8 mouse cellular contexts compared by ENCODE assay signal in genomic region chr9:44305466-44306079, GRCm38 (mm10). TPM values are rescaled to one million over a fixed set of nuclear protein-coding genes. Genes with fewer than 3 reads are reported as not detected.
DNase-seq lines count a peak whose midpoint lies in the region; ATAC-seq and TF ChIP-seq lines count a peak whose summit lies in the region.

Gene Hinfp, minus strand, starts transcription at chr9:44305671.

- ATAC-seq in G1E (ENCODE audit: extremely low read depth, insufficient number of reproducible peaks, low FRiP score, poor library complexity, severe bottlenecking), result peak; percentile 99
- ATAC-seq in forebrain, embryonic 16.5 days, result peak; percentile 99
- ATAC-seq in lung, embryonic 14.5 days (ENCODE audit: insufficient read depth), result peak; percentile 99

- H3K27ac ChIP-seq in forebrain, embryonic 16.5 days (ENCODE audit: low read length), result peak within 1 kb of the TSS; percentile 60
- H3K27ac ChIP-seq in layer of hippocampus, adult 2 months, result peak within 1 kb of the TSS; percentile 87
- H3K27ac ChIP-seq in lung, embryonic 14.5 days (ENCODE audit: low read depth), result peak within 1 kb of the TSS; percentile 54
- peak within 1 kb of the TSS; percentile 67 for H3K27ac ChIP-seq in olfactory bulb, adult 2 months (ENCODE audit: insufficient read depth, low read depth, low read length)
- peak within 1 kb of the TSS; percentile 70 for H3K27ac ChIP-seq in thymus, adult 2 months (ENCODE audit: control insufficient read depth, insufficient read depth, low read length)

- peaks cover 34% of the 10 kb centered on the region for H3K4me1 ChIP-seq in G1E (ENCODE audit: insufficient read depth, low read depth, low read length)
- H3K4me1 ChIP-seq in forebrain, embryonic 16.5 days (replicated peaks; ENCODE audit: control insufficient read depth, insufficient read depth, low read length), result peaks cover 13% of the 10 kb centered on the region
- H3K4me1 ChIP-seq in lung, embryonic 14.5 days (ENCODE audit: insufficient read depth), result 0 out of 2 replicates have a peak, but pooled peaks cover under 1% of the 10 kb centered on the region
- H3K4me1 ChIP-seq in olfactory bulb, adult 2 months (ENCODE audit: control insufficient read depth, insufficient read depth, low read length), result peaks cover 10% of the 10 kb centered on the region
- H3K4me1 ChIP-seq in thymus, adult 2 months (replicated peaks; ENCODE audit: control insufficient read depth, insufficient read depth, low read length), result peaks cover 17% of the 10 kb centered on the region

- DNase-seq in G1E (ENCODE audit: low spot score), result peak; percentile 99
- peak; percentile 97 to 99 for DNase-seq in cerebellum, adult 18-20 months
- peak; percentile 96 for DNase-seq in heart, postnatal 36 days
- peak; percentile 97 to 99 for DNase-seq in layer of hippocampus, adult 2 months (ENCODE audit: low spot score in 2 of 2)
- DNase-seq in lung, embryonic 14.5 days, result peak; percentile 100
- DNase-seq in thymus, adult 2 months, result peak; percentile 96

- intact Hi-C loops in heart, postnatal 36 days (cut with DNase I), result loop anchor here (2.0 to 5.0 kb wide), 2 partner anchors 15 to 37 kb away; partner anchors contain the start of genes C2cd2l and Hmbs

- H3K9ac ChIP-seq in forebrain, embryonic 16.5 days (replicated peaks; ENCODE audit: low read depth, low read length), result peak within 1 kb of the TSS; percentile 84
- H3K9ac ChIP-seq in lung, embryonic 14.5 days, result peak within 1 kb of the TSS; percentile 87

- TF ChIP-seq POLR2A in olfactory bulb, adult 2 months (IDR thresholded peaks at IDR 0.05; ENCODE audit: insufficient read depth, low read depth, low read length), result peak; percentile 71
- peak; percentile 75 for TF ChIP-seq POLR2A in thymus, adult 2 months (IDR thresholded peaks at IDR 0.05; ENCODE audit: control insufficient read depth, extremely low read depth, insufficient read depth, low read length, poor library complexity)

- peaks cover 41% of the 10 kb centered on the region for H3K36me3 ChIP-seq in G1E (replicated peaks)
- H3K36me3 ChIP-seq in forebrain, embryonic 16.5 days (ENCODE audit: control insufficient read depth, insufficient read depth), result peaks cover 6% of the 10 kb centered on the region
- H3K36me3 ChIP-seq in lung, embryonic 14.5 days (ENCODE audit: insufficient read depth), result peaks cover 25% of the 10 kb centered on the region
- peaks cover 16% of the 10 kb centered on the region for H3K36me3 ChIP-seq in thymus, adult 2 months (ENCODE audit: control insufficient read depth, insufficient read depth, low read length)

- H3K9me3 ChIP-seq in G1E (replicated peaks), result no peaks in the 10 kb centered on the region
- no peaks in the 10 kb centered on the region for H3K9me3 ChIP-seq in forebrain, embryonic 16.5 days (ENCODE audit: control insufficient read depth, low read length)
- no peaks in the 10 kb centered on the region for H3K9me3 ChIP-seq in lung, embryonic 14.5 days (ENCODE audit: low read depth, low read length)

- WGBS in forebrain, embryonic 16.5 days, result under 1% methylated on average over 54 of the region's 54 CpGs
- WGBS in lung, embryonic 14.5 days, result under 1% methylated on average over 54 of the region's 54 CpGs
- WGBS in olfactory bulb, adult 2 months, result under 1% methylated on average over 54 of the region's 54 CpGs
- WGBS in thymus, adult 2 months, result under 1% methylated on average over 54 of the region's 54 CpGs

- no peaks in the 10 kb centered on the region for H3K27me3 ChIP-seq in G1E (ENCODE audit: insufficient read depth, low read length)
- no peaks in the 10 kb centered on the region for H3K27me3 ChIP-seq in forebrain, embryonic 16.5 days (replicated peaks; ENCODE audit: control insufficient read depth, insufficient read depth, low read length)
- H3K27me3 ChIP-seq in lung, embryonic 14.5 days (ENCODE audit: insufficient read depth, low read length), result no peaks in the 10 kb centered on the region
- no peaks in the 10 kb centered on the region for H3K27me3 ChIP-seq in thymus, adult 2 months (ENCODE audit: control insufficient read depth, insufficient read depth, low read length)

- TF ChIP-seq CTCF in G1E (IDR thresholded peaks at IDR 0.05; ENCODE audit: low read depth, low read length), result no peak
- TF ChIP-seq CTCF in layer of hippocampus, adult 2 months (conservative IDR thresholded peaks at IDR 0.05), result no peak
- no peak for TF ChIP-seq CTCF in lung, embryonic 14.5 days (IDR thresholded peaks at IDR 0.05; ENCODE audit: low read depth)
- TF ChIP-seq CTCF in olfactory bulb, adult 2 months (IDR thresholded peaks at IDR 0.05; ENCODE audit: insufficient read depth, low read depth, low read length), result no peak
- peak; percentile 69; the same call in 1 of the 2 replicates for TF ChIP-seq CTCF in thymus, adult 2 months (IDR thresholded peaks at IDR 0.05; ENCODE audit: borderline replicate concordance, control insufficient read depth, extremely low read depth, insufficient read depth, low read length, poor library complexity)

- peak within 1 kb of the TSS; percentile 93 for H3K4me3 ChIP-seq in G1E (ENCODE audit: low read depth, low read length)
- H3K4me3 ChIP-seq in forebrain, embryonic 16.5 days (replicated peaks; ENCODE audit: low read length), result peak within 1 kb of the TSS; percentile 94
- H3K4me3 ChIP-seq in layer of hippocampus, adult 2 months, result peak within 1 kb of the TSS; percentile 100
- H3K4me3 ChIP-seq in lung, embryonic 14.5 days (ENCODE audit: low read depth, low read length), result peak within 1 kb of the TSS; percentile 97
- H3K4me3 ChIP-seq in olfactory bulb, adult 2 months (ENCODE audit: insufficient read depth, low read depth, low read length), result peak within 1 kb of the TSS; percentile 77
- peak within 1 kb of the TSS; percentile 71 for H3K4me3 ChIP-seq in thymus, adult 2 months (ENCODE audit: control insufficient read depth, insufficient read depth, low read length)

- peak within 1 kb of the TSS; percentile 86 for H3K4me2 ChIP-seq in forebrain, embryonic 16.5 days (ENCODE audit: low read length)
- H3K4me2 ChIP-seq in lung, embryonic 14.5 days, result peak within 1 kb of the TSS; percentile 84

RNA-seq across cellular contexts. Expression of gene Hinfp, which starts in this region (rescaled TPM):
- total RNA-seq in G1E (2014; fragmentation: Nextera tagmentation) (26.3 and 46.1 TPM in 2 replicates), G1E (2017) (22.0 and 23.1 TPM in 2 replicates)
- polyA plus RNA-seq in G1E (2012), result 5.4 and 8.4 TPM in 2 replicates
- 34.1 and 35.6 TPM in 2 replicates for polyA plus RNA-seq in forebrain, embryonic 16.5 days (2015; fragmentation: Nextera tagmentation; extraction: Ambion mirVana)
- 1 to 10 TPM; 7.8 to 8.7 TPM for total RNA-seq in heart, postnatal 36 days (2021)
- 10 to 100 TPM; 26.0 to 36.9 TPM for total RNA-seq in layer of hippocampus, adult 2 months (2021)
- polyA plus RNA-seq in lung, embryonic 14.5 days (2014; fragmentation: Nextera tagmentation; extraction: Ambion mirVana), result 19.1 and 20.1 TPM in 2 replicates
- not detected in 2 replicates for polyA plus RNA-seq in olfactory bulb, adult 2 months (2012; ENCODE audit: insufficient read depth, insufficient read length, low replicate concordance, missing spikeins)
- polyA plus RNA-seq in thymus, adult 2 months (2012; rRNA removed), result 71.1 and 71.9 TPM in 2 replicates

Comparison
In these comparisons a context has a peak if more than half of its experiments do, and no peak if none do; other contexts are left out.
1. Peak in every context shown above with its lines: DNase-seq, ATAC-seq, H3K4me3 ChIP-seq and H3K27ac ChIP-seq.